Mouse (Mus musculus) embryo, embryonic 11.5 days (tissue): ENCODE results near the gene Mboat2.
A peak's percentile ranks its signal among the peaks of the same experiment; 100 is the strongest.

Experiments
- DNase-seq: peaks from one replicate; pipeline ENCODE4 v3.0.0-alpha.2; 2012; ENCODE audit warnings: low read depth, low spot score

The Mboat2 gene

DNA sequence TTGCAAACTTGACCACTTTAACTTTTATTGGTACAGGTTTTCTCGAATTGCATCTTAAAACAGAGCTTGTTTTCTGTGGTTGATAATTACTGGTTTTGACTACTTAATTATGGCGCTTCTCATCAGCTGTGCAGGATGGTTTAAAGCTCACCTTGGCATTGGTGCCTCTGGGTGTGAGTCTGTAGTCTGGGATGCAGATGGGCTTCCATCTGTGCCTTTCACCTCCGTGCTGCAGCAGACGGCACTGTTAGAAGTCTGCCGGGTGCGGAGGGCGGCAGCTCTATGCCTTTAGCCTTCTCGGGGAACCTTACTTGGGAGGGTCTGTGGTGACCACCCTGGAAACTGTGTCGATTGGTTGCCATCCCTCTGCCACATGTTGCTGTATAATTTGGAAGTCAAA is 29.8 kb downstream of the Mboat2 start:
- no peak for DNase-seq

DNA sequence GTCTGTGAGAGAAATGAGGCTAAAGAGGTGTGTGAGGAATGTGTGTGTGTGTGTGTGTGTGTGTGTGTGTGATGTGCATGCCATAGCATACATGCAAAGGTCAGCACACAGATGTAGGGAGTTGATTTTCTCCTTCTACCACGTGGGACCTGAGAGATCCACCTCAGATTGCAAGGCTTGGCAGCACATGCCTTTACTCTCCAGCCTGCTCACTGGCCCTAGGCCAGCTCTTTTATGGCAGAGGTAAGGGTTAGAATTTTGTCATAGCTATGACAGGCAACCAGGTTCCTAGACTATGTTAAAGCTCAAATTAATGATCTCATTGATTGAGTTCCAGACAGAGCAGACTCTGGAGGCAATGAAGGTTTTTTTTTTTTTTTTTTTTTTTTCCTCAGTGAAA is 33.1 kb downstream of the Mboat2 start:
- DNase-seq = no peak

DNA sequence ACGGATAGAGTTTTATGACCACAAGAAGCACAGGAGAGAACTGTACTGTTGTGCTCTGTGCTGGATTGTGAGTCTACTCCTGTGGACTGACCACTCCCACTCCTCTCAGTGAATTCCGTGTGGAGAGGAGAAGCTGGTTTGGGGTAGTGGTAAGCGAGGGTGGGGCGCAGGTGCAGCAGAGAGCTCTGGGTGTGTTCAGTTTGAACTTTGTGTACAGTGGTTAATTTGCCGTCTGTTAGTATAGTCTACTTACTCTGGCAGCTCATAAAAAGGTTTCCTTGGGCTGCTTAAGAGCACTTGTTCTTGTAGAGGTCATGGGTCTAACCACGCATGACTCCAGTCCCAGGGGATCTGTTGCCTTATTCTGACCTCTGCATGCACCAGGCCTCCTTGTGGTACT is 36.0 kb downstream of the Mboat2 start:
- no peak for DNase-seq

DNA sequence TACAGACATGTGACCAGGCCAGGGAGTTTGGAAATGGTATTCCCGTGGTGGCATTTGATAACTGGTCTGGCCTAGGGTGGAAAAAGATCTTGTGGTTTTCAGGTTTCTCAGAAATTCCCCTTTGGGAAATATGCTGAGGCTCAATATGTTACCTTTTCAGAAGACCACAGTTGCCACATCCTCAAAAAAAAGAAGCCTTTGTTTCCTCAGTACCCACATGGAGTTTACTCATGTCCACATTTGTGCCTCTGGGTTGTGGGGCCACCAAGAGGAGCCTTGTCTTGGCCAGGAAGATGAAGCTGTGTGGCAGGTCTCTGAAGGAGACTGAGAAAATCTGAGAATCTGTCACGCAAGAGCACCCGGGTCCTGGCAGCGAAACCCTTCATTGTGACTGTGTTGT is 38.0 kb downstream of the Mboat2 start:
- DNase-seq = no peak

DNA sequence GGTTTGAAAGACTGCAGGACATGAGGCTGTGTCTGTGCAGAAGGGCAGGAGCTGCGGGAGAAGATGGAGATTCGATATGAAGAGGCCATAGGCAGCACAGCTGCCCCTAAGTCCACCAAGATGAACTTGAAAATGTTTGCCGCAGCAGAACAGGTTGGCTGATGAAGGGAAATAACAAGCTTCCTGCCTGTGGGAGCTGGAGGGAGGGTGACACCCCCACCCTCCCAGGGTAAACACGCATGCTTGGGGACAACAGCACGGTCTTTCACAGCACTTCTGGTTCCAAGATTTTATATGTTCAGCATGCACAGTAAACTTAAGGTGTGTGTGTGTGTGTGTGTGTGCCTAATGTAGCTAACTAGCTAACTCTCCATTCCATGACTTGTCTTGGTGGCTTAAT is 38.6 kb downstream of the Mboat2 start:
- no peak for DNase-seq

DNA sequence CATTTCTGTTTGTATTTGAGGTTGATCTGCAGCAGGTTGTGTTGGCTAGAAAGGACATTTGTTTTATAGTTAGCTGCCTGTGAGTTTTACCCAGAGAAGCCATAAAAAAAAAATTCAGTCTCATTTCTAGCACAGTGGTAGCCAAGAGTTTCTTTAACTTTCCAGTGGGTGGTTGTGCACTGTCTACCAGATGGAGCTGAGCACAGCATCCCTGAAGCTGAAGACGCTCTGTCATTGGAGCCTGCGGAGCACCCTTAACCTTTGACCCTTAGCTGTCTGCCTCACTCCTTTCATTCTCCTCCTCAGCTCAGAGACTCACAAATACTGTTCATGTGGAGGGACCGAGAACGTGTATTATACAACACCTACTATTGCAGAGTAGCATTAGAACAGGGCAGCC is 40.2 kb downstream of the Mboat2 start:
- DNase-seq = no peak

DNA sequence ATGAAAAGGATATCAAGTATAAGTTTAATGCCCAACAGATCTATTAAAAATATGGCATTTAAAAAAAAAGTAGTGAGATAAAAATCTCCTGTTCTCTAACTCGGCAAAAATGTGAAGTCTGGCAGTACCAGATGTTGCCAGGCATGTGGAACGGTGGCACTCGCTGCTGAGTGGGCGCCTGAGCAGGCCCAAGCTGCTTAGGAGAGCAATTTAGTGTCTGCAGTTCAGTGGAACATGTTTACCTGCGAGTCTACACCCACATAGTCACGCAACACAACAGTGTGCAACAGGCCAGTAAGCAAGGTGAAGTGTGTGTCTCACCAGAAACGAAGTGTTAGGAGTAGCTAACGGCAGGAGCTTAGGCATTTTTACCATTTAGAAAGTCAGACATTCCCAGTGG is 41.6 kb downstream of the Mboat2 start:
- no peak for DNase-seq

DNA sequence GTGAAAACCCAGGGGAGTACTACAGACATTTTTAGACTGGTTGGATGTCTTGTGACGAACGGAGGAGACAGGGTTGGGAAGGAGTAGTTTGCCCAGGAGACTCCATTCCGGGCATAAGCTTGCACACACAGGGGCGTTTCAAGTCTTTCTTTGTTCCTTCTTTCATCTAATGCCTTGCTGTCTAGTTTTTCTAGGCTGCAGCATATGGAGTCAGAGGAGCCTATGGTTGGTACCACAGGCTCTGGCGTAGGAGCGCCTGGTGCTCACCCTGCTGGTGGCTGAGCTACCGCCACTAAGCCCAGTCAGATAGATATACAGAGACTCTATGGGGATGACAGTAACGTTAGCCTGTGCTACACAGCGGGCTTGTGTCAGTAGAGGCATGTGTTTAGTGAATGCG is 42.0 kb downstream of the Mboat2 start:
- no peak for DNase-seq

DNA sequence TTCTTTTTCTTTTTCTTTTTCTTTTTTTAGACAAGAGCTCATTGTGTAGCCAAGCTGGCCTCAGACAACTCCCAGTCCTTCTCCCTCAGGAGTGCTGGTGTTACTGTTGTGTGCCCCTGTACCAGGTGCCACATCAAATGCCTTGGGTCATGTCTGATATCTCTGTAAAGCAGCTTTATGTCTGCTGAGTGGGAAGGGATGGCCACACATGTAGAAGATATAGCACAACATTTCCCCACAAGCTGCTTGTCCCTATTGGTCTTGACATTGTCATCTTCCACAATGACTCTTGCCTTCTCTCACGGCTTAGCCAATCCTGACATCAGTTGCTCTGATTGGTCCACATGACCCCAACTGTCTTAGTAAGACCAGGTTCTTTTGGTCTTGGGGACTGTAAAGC is 45.2 kb downstream of the Mboat2 start:
- no peak for DNase-seq

DNA sequence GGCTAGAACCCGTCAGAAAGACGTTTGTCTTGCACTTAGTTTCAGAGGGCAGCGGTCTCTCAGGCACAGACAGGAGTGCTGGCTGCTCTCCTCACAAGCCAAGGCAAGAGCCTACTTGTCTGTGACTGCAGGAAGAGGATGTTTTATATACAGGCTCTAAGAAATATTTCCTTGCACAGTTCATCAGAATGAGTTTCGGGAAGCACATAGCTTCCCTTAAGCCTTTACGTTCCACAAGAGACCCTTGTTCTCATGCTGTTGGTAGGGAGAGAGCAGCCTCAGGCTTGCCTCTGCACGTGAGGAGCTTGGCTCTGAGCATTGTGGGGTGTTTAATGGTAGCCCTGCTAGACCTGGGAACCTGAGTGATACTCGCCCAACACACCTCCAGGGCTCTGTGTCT is 46.6 kb downstream of the Mboat2 start:
- DNase-seq = no peak

DNA sequence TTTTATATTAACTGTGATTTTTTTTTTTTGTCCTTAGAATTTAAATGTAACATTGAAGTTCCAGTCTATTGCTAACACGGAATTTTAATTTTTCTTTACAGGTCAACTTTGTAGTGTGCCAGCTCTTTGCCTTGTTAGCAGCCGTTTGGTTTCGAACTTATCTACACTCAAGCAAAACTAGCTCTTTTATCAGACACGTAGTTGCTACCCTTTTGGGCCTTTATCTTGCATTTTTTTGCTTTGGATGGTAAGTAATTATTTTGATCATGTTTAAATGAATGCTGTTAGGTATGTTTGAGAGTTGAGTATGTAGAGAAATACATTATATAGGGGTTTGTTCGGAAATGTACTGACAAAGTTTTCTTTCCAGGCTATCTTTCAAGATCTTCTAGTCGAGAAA is 47.4 kb downstream of the Mboat2 start:
- no peak for DNase-seq

DNA sequence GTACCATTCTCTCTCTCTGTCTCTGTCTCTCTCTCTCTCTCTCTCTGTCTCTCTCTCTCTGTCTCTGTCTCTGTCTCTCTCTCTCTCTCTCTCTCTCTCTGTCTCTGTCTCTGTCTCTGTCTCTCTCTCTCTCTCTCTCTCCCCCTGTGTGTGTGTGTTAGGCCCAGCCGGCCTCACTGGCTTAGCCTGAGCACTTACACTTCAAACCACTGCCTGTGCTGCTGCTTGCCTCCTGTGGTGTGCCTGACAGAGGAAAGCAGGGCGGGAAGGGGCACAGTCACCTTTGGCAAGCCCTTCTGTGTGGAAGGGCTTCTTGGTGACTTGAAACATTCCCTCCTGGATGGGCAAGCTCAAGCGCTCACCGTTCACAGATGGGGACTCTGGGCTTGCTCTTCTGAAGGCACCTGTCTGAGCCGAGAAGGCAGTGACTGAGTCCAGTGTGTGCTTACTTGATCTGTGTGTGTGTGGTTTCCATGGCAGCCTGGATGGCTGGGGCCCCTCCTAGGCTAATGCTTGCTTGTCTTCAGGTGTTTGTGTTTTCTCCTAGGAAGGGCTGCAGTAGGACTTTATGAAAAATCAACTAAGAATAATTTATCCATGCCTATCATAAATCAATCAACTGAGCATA is 48.2 kb downstream of the Mboat2 start:
- no peak for DNase-seq

DNA sequence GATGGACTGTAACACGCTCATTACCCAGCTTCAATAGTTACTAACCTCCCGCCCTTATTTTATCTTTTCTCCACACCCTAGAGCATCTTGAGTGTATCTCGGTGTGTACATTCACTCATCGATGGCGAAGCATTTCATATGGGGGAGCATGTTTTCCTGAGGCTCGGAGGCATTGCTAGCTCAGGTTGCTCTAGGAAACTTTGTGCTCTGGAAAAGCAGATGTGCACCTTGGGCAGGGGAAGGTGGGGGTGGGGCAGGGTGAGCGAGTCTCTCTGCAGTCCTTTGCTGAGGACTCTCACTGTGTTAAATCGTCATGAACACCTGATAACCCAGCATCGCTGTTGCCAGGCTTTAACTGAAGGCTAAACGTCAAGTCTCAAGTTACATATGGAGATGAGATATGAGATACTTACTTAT is 48.9 kb downstream of the Mboat2 start:
- no peak for DNase-seq

DNA sequence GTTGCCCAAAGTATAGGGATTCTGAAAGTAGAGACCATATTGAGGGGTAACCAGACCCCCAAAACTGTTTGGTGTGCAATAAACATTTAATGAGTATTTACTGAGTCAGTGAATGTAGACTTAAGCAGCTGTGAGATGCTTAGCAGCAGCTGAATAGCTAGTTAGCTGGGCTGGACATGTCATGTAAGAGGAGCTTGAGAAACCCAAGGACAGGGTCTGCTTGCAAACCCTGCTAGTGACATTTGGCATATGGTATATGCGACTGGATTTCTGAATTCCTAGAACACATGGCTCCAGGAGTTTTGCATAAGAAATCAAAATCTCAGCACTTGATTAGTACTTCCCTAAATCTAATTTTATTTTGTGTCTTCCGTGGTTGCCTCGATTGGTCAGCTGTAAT is 52.6 kb downstream of the Mboat2 start:
- no peak for DNase-seq

DNA sequence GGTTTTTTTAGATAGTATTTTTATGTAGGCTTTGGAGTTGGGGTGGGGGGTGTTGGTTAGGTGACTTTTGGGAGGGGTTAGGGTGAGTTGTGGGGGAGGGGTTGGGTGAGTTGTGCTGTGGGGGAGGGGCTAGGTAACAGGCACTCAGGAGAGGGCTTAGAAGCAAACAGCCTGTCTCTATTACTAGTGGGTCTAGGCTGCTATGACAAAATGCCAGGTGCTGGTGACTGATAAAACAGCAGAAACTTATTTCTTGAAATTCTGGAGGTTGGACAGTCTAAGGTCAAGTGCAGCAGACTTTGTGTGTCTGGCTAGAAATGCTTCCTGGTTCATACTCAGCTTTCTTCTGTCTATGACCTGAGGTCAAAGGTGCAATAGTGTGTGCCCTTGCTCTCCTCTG is 56.1 kb downstream of the Mboat2 start:
- no peak for DNase-seq

DNA sequence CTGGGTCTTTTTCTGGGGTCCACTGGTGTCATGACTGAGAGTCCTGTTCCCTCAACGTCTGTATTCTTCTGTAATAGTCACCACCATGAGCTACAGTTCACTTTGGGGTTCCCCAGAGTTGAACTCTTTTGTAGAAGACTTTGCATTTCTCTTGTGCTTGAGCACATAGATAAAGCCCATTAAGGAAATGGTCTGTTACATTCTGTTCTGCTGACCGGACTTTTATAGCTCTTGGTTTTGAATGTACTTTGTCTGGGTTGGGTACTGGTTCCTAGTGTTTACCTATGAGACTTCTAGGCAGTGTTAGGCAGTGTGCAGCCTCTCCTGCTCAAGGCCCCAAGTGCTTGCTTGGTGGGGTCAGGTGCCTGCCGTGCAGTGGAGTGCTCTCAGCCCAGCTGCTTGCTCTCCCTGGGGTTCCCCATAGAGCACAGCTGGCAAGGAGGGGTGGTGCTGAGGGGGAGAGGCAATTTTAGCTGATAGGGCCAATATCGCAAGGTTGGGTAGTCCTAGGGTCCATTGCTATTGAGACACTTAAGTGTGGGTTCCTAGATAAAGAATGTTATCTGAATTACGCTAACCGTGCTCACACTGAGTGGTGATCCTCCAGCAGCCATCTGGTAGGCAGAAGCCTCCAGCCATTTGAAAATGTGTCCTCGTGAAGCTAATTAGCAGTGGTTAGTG is 58.8 kb downstream of the Mboat2 start:
- DNase-seq = no peak

DNA sequence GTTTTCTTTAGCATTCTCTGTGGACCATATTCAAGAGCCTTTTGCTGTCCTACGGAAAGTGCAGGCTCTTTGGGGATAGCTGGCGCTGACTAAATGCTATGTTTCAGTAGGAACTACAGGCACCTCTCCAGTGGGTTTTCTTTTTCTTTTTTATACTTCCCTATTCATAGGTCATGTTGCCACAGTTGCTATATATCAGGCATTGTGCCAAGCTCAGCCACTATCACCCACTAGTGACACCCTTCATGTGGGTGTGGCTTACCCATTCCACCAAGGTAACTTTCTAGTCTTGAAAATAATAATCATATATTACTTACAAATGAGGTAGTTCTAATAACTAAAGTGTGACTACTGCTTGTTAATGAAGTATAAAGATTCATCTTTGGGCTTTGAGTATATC is 59.5 kb downstream of the Mboat2 start:
- DNase-seq = no peak

DNA sequence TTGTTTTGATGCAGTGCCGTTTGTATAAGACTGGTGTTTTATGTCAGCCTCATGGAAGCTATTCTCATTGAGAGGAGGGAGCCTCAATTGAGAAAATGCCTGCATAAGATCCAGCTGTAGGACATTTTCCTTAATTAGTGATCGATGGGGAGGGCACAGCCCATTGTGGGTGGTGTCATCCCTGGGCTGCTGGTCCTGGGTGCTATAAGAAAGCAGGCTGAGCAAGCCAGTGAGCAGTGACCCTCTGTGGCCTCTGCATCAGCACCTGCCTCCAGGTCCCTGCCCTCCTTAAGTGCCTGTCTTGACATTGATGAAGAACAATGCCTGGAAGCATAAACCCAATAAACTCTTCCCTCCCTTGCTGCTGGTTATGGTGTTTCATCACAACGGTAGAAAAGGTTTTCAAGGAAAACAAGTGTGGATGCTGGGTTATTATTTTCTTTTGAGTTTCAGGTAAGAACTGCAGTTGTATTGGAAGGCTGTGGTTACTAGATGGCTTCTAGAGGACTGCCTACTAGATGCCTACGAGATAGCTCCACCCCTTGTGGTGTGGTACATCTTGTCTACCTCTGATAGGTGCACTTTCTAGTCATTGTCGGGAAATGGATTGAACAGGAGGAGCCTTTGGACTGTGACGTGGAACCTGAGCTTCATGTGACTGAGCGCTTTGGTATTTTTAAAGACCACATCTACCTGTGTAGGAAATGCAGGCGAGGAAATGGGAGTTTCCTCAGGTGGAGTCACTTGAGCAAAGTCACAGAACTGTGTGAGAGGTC is 60.2 kb downstream of the Mboat2 start:
- DNase-seq = no peak

DNA sequence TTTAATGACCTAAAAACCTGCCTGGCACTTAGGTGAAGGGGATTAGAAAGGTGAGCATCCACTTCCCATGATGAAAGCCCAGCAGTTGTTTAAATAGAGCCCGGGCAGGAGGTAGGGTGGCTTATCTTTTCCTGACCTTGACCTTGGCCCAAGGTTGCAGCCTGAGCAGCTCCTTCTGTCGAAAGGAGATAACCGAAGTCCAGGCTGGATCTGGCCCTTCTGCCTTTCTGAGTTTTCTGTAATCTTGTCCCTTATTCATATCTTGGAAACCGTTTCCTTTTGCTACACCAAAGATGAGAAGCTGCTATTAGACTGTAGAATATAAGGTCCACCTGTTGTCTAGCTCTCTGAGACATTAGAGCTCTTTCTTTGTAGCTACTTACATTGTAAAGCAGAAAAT is 61.9 kb downstream of the Mboat2 start:
- DNase-seq = no peak

DNA sequence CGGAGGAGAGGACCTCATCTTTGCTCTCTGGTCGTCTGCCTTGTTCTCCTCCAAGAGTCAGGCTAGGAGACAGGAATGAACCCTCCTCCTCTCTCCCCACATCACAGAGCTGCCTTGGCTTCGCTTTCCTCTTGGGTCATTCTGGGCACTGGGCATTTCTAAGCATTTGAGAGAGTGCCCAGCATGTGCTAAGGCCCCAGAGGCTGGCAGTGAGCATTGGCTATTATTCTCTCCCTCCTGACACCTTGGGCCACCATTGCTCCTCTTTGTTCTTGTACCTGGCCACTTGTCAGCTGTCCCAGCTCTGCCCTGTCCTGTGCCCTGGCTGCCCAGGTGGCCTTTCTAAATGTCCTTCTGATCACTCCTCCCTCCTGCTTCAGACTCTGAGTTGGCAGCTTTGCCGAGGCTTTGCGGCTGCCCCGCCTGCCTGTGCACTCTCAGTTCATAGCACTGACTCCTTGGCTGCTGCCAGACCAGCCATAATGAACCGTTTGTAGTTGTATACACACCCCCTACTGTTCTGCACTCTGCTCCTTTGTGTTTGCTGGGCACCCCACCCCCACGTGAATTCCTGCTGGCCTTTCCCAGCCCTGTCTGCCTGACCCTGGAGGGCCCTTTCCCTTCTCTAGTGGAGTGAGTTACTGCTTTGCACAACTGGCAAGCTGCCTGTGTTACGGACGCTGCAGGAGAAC is 63.2 kb downstream of the Mboat2 start:
- peak; percentile 37 for DNase-seq

DNA sequence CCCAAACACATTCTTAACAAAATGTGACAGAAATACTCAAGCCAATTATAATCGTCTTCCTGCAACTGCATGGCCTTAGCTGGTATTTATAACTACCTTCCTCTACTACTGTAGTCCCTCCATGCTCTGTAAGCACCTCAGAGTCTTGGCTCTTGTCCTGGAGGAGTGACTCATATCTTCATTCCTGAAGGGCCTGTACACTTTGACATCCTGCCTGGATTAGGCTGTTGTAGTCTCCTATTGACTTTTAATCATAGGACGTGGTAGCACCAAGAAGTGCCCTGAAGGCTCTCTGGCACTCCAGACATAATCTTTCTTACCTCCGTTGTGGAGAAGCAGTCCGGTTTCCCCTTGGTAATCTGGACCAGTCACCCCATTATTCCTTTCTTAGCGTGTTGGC is 64.7 kb downstream of the Mboat2 start:
- DNase-seq = no peak

DNA sequence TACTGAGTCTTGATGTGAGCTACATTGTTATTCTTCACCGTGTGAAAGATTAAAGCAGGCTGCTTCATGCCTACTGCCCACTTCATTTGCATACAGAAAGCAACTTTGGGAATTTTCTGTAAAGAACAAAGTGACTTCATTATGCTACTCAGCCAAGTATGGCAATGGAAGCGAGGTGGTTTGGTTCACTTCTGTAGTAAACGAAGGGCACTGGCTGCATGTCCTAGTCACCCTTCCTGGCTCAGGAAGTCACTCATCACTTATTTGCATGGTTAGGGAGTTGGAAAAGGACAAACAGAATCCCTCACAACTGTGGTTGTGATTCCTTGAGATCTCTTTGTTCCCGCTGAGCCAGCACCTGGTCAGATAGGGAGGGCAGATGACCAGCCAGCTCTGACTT is 66.7 kb downstream of the Mboat2 start:
- no peak for DNase-seq

DNA sequence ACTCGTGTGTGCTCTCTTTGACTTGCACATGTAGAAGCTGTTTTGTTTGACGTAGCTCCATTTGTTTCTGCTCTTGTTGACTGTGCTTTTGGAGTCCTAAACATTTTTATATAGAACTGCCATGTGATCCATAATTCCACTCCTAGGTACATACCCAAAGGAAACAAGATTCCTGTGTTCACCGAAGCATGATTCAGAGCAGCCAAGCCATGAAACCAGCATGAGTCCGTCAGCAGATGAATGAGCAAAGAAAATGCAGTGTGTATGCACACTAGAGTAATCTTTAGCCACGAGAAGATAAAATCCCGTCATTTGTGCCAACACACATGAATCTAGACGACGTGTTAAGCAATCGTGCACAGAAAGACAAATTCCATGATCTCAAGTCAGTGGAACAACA is 67.5 kb downstream of the Mboat2 start:
- no peak for DNase-seq
